Mouse (Mus musculus): ENCODE results near the gene Slc25a26. TPM values are rescaled to one million over a fixed set of nuclear protein-coding genes. Genes with fewer than 3 reads are reported as not detected.

Slc25a26 gene
- polyA plus RNA-seq, 1 experiment, result 10.6 TPM

DNA sequence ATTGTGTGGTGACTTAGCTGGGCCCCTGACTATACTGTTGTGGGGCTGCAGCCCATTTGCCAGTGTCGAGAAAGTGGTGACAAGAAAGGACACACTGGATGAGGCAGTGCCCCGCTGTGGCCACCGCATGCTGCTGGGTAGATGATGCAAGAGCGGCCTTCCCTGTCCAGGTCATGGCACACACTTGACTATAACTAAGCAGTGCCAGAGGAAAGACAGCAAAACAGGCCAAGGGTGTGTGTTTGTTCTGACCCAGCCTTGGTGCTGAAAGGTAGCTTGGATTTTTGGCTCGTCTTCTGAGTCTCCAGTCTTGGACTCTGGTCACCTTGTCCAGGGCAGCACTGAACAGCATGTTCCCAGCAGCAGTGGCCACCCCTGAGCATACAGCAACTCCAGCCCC is 101.0 kb downstream of the Slc25a26 start:
- no peak for DNase-seq (ENCODE audit: low read depth)

DNA sequence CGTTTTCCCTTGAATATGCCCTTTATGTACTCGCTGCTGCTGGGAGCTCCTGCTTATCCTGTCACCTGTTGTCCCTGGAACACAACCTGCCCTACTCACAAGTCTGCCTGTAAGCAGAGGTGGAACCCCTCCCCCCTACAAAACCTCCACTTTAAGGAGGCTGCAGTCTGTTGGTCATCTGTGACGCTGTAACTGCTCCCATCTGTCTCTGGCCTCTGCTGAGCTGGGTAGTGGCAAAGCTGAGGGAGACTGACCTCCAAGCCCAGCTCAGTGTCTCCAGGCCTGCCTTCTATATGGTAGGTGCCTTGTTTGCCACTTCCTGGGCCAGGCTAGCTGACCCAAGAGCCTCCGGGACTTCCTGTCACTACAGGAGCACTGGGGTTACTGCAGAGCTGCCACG is 101.7 kb downstream of the Slc25a26 start:
- no peak for DNase-seq (ENCODE audit: low read depth)

DNA sequence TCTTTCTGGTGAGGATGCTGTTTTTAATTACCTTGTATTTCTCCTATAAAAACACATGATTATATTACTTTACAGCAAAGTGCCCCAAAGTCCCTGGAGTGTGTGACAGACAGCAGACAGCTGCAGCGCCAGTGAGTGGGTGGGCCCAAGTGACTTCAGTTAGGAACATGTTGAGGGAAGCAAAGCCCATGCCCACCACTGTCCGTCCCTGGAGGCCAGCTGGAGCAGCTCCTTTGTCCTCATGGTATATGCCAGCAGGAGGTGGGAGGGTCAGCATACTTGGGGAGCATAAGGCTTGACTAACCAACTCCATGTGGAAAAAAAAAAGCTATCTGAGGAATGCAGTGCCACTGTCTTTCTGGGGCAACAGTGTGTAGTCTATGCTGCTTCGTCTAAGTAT is 103.9 kb downstream of the Slc25a26 start:
- DNase-seq (ENCODE audit: low read depth), result no peak

DNA sequence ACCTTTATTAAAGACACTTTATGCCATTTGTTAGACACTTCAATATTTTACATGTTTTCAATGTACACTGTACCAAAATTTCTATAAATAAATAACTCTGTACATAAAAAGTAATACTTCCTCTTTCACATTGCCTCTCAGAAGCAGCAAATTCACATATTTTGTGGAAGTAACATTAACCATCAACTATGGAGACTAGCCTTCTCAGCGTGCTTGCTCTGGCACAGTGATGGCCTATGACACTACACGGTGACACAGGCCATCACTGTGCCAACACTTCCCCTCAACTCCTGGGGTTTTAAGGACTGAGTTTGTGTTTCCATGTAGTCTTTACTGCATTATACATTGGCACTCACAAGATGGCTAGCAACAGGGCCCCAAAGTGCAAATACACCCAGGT is 104.4 kb downstream of the Slc25a26 start:
- DNase-seq (ENCODE audit: low read depth), result no peak

DNA sequence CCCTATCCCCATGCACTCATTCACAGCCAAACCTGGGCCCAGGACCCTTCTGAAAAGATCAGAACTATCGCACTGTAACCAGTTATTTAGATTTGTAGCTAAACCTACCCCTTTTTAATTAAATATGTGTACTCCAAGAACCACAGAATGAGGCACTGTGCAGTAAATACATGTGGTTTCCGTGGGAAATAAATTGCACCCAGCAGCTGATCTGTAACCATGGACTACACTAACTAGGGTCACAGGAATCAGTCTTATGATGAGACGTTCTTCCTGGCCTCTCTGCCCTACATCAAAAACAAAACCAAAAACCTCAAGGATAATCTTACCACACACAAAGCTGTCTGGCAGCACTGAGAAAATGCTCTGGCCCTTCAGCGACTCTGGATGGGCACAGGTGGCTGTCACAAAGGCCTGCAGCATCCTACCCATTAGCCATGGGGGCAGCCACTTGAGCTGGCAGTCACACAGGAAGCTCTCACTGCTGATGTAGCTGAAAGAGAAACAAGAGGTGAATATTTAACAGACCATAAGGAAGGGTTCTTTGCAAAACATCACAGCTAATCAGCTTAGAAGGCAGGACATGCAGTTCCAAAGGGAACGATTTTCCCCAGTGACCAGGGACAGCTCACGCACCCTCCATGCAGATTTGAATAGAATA is 113.2 kb downstream of the Slc25a26 start:
- no peak for DNase-seq (ENCODE audit: low read depth)

DNA sequence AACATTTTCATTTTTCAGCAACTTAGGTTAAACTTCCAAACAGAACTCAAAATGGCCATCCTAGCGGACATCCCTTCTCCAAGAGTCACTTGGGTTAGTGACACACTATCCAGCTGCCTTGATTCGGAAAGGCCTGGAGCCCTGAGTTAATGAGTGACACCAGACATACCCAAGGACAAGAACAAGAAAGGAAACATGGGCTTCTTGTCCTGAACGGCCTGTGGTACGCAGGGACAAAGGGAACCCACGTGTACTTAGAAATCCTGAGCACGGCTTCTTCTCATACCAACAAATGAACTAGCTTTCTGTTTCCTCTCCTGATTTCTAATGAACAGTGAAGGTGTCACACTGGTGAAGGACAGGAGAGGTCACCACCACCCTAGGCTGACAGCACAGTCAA is 114.2 kb downstream of the Slc25a26 start:
- DNase-seq (ENCODE audit: low read depth), result no peak

DNA sequence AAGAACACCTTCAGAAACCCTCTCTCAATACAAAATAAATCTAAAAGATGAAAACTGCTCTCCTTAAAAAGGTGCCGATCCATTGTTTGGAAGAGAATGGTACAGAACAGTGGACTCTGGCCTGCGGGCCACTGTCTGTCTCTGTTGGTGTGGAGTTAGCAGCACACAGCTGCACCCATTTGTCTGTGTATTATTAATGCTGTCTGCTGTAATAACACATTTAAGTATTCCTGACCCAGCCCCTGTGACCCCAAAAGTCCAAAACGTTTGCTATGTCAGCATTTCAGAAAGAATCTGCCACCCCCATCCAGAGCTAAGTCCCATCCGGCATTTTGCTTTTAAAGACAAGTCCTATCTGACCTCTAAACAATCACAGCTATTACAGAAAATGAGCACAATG is 115.8 kb downstream of the Slc25a26 start:
- DNase-seq (ENCODE audit: low read depth), result no peak

DNA sequence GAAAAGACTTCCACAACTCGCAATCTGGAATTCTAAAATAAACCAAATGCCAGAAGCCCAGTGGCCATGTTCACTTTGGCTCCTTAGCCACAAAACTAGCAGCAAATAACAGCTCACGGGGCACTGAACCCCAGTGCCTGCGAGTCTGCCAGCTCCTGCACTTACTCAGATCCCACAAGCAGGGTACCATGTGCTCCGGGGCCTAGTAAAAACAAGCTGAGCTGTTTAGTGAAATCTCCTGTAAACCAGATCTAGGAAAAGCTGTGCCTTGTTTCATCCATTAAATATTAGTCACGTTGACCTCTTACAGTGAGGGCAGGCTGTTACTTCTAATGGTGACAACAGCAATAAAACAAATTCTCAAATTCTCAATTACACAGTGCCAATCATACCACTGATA is 118.5 kb downstream of the Slc25a26 start:
- no peak for DNase-seq (ENCODE audit: low read depth)

DNA sequence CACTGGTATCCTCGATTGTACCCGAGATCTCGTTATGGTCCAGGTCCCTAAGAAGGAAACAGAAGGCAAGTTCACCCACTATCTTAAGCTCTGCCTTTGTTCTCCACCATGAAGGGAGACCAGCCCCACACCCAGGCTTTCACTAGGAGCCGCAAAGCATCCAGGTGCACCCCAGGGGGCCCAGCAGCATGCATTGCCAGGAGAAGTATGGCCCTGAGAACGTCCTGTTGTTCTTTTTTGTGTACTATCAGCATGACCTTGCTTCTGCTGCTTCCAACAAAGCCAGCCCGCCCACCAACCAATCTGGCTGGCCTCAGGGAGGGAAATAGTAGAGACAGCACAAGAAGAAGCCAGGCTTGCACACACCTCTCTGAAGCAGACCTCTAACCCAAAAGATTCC is 120.2 kb downstream of the Slc25a26 start:
- DNase-seq (ENCODE audit: low read depth), result no peak

DNA sequence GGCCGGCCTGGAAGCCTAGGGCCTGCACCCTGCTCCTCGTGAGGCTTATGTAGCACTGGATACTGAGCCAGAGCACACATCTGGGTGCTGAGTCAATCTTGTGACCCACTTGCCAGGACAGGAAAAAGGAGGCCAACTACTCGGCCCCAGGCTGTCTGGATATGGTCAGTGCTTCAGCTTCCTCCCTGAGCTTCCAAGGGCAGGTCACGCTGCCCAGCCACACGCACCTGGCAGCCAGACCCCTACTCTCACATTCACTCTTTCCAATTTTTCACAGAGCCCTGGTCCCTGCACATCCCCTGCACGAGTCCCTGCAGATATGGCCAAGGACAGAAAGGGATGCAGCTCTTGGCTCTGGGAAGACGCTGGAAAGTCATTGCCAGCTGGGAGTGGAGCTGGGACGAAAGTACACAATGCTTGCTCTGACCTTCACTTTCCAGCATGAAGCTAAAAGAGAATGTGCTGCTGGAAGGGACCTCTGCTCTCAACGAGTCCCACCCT is 120.7 kb downstream of the Slc25a26 start:
- no peak for DNase-seq (ENCODE audit: low read depth)

DNA sequence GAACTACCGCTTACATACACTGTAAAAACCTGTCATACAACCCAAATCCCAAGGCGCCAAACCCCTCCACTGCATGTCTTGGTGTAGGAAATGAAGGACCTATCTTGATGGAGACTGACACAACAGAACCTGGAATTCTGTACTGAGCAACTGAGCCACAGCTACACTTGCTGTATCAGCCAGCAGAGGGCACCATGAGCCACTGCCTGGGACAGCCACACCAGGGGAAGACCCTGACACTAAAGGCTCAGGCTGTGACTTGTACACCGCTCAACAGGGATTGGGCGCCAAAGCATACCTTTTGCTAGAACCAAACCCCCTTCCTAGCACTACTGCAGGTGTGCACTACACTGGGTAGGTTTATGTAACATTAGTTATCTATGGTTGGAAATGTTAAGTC is 122.9 kb downstream of the Slc25a26 start:
- DNase-seq (ENCODE audit: low read depth), result no peak

DNA sequence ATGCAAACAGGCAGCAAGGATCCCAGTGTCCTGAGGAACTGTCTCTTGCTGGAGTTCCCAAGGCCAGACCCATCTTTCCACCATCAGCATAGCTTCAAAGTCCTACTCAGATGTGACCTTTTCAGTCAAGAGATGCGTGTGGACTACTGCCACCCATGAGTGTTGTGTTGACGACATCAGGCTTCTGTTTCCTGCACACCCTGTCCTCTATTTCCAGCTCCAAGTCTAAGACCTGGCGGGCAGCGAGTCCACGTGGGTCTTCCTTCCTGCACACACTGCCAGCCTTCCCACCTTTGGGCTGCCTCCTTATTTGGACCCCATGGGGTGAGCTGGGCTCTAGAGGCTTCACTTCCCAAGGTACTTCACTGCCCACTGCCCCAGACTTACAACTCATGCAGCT is 124.4 kb downstream of the Slc25a26 start:
- no peak for DNase-seq (ENCODE audit: low read depth)

DNA sequence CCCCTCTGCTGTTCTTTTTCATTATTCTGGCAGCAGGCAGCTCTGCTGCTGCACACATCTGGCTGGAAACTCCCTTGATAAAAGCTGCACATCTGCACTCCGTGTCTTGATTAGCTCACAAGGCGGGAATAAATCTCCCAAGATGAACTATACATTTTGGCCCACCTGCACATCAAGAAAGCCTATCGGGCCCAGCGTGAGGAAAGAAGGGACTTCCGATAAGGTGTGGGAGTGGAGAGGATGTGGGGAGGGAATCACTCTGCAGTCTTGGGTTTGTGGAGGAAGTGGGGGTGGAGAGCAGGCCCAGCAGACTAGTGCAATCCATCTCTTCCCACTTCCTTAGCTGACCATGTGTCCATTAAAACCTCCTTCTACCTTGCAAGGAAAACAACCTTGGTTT is 125.8 kb downstream of the Slc25a26 start:
- no peak for DNase-seq (ENCODE audit: low read depth)

DNA sequence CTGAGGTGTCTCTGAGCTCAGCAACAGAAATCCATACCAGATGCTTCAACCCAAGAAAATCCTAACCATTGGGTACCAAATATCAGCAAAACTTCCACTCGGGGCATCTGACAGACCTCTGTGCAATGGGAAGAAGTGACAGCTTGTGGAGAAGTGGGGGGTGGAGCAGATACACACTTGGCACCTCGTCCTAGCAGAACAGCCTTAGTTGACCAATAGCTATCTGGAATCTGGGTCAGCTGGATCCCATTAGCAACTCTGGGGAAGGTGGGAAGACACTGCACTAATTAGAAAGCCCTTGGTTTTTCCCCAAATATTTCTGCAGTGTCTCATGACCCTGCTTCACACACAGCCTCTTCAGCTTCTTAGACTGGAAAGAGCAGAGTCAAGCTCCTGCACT is 126.7 kb downstream of the Slc25a26 start:
- no peak for DNase-seq (ENCODE audit: low read depth)

DNA sequence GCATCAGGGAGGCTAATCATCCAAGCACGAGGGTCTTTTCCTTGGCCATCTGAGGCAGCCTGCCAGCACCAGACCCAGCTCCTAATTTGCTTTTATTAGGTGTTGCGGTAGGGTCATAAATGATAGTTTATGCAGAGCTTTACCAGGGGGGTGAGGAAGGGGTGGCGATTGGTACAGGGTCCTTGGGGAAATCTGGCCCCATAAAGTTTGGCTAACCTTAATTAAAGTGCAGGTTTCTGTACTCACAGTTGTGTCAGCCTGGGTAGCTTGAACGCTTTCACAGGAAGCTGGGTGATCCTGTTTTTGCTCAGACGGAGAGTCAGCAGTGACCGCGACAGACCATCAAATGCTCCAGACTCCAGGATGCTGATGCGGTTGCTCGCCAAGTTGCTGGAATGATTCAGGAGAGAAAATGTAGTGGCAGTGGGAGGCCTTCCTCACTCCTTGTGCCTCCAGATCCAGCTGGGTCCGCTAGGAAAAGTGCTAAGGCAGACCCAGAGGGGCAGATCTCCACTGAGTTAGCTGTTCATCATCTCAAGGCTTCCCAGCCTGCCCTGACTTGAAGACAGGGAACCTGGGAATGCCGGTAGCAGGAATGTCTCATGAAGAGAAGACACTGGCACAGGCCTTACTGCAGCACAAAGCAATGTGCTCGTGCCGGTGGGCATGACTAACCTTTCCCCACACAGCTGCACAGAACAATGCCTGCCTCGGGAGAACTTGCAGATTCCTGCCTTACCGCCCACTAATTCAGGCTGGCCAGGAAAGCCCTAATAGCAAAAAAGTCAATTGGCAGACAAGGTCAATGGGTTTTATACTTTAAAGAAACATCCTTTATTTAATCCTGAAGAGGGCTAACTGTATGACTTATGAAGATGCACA is 127.8 kb downstream of the Slc25a26 start:
- peak; percentile 85 for DNase-seq (ENCODE audit: low read depth)

DNA sequence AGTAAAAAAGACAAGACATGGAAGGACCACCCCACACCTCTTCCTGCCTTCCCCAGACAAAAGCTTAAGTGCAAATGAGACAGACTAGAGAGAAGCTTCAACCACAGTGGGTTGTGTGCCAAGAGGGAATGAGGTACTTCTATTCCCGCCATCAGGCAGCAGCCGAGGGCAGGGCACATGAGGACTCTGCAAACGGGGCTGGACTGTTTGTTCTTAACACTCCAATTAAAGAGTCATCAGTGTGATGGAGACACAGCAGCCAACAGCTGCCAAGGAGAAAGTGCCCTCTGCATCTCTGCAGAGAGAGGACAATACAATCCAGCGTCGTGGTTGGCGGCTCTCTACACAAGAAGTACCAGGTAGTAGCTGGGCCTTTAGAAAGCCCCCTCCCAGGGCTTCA is 128.7 kb downstream of the Slc25a26 start:
- DNase-seq (ENCODE audit: low read depth), result no peak

DNA sequence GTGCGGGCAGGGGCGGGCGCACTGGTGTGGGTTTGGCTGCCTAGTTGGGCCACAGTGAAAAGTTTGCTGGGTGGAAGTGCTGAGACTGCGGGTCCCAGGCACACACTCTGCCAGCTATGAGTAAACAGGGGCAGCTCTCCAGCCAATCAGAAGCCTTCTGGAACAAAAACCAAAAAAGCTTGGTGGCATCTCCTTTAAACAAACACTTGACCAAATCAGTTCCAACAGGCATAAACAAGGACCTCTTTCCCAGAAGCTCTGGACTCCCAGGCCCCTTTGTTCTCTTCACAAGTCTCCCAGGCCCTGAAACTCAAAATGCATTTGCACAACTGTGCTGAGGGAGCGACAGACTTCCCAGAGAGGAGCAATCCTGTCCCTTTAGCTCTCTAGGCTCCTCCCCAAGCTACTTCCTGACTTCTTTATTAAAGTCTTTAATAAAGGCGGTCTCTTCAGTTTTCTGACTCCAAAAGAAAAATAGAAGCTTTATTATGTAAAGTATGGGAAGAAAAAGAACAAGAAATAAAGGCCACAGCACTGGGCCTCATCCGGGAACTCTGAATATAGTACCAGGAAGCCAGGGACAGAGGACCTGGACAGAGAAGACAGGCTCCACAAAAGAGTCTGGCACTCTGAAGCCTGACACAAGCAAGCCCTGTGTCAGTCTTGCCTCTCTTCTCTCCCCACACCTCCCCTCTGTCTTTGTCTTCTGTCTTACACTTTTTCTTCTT is 131.1 kb downstream of the Slc25a26 start:
- no peak for DNase-seq (ENCODE audit: low read depth)

DNA sequence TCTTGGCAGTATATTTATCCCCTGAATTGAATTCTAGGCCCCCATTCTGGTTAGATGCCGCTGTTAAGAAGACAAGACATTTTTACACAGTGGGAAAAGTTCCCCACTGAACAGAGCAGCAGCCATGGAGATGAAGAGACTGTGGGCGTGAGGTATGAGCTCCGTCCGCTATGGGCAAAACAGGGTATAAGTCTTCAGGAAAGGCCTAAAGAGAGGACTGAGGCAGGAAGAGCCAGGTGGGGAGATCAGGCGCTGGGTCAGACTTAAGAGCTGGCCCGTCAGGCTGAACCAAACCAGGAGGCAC is 131.6 kb downstream of the Slc25a26 start:
- DNase-seq (ENCODE audit: low read depth), result no peak

DNA sequence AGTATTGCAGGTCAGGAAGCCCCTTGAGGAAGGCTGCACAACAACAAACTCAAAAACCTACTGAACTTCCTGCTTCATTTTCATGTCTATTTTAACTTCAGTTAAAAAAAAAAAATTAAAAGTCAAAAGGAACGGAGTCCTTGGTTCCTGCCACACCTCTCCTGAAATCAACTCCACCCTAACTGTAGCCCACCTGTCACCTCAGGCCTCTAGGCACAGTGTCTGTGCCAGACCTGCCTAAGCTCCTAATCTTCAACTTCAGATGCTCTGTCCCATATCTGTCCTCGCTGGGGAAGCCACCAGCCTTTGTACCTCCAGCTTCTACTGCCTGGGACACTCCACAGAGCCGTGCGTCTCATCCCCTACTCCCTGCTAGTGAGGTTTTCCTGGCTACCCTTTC is 134.1 kb downstream of the Slc25a26 start:
- no peak for DNase-seq (ENCODE audit: low read depth)

DNA sequence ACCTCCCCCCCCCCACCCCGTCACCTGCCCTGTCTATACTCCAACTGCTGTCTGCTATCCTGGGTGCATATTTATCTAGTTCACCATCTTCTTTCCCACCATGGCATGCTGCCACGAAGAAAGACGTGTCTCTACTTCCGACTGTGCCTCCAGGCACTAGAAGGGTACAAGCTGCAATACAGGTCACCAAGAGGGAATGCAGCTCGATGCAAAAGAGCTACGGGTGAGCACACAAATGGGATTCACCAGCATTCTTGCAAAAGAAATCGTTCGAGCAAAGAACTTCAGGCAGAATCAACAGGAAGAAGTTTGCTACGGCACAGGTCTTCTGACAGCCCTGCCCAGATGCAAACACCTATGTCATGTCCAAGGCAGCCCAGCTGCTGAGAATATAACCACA is 134.6 kb downstream of the Slc25a26 start:
- DNase-seq (ENCODE audit: low read depth), result no peak

DNA sequence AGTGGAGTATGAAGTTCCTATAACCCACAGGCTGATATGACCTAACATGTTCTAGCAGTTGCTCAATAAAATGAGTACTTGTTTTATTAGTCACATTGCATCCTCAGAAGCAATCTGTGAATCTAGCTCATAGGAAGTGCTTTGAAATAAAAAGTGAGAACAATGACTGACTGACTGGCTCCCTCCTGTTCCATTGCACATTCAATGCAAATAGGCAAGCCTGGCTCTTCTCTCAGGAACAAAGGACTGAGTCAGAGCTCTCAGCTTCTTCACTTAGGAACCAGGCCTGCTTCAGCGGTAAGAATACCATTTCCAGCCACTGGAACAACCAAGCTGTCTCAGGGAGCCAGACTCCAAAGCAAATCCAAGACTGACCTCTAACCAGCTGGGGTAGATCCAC is 135.2 kb downstream of the Slc25a26 start:
- DNase-seq (ENCODE audit: low read depth), result no peak

DNA sequence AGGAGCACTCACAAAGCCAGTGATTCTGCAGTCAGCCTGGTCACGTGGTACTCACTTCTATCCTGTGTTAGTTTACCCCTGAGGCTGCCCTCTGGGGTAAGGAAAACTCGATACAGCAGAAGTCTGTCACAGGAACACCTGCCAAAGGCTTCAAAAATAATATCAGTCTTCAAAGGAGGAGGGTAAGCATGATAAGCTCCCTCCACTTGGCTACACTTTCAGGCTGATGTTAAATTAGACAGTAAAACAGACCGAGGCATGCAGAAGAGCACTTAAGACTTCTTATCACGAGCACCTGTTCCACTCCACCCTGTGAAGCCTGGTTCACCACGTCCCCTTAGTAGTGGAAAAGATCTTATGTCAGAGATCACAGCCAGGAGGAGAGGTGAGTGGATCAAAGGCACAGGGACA is 136.9 kb downstream of the Slc25a26 start:
- no peak for DNase-seq (ENCODE audit: low read depth)

DNA sequence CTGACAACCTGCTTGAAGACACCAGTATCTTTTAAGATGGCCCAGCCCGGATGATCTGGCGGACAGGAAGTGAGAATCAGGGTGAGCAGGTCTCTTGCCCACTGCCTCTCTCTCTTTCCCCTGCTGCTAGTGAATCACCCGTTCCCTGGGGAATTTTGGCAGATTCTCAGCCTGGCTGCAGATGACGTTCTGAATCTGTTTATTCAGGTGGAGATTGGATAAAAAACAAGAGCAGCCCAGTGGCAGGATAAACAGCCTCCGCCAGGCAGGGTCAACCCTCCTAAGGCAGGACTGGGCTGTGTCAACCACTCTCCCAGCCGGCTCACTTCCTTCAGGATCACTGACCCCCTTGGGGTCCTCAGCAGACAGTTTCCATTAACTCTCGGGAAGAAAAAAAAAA is 140.2 kb downstream of the Slc25a26 start:
- DNase-seq (ENCODE audit: low read depth), result no peak
